Mouse (Mus musculus): ENCODE data around the gene Sgk2.

Gene Sgk2

DNA sequence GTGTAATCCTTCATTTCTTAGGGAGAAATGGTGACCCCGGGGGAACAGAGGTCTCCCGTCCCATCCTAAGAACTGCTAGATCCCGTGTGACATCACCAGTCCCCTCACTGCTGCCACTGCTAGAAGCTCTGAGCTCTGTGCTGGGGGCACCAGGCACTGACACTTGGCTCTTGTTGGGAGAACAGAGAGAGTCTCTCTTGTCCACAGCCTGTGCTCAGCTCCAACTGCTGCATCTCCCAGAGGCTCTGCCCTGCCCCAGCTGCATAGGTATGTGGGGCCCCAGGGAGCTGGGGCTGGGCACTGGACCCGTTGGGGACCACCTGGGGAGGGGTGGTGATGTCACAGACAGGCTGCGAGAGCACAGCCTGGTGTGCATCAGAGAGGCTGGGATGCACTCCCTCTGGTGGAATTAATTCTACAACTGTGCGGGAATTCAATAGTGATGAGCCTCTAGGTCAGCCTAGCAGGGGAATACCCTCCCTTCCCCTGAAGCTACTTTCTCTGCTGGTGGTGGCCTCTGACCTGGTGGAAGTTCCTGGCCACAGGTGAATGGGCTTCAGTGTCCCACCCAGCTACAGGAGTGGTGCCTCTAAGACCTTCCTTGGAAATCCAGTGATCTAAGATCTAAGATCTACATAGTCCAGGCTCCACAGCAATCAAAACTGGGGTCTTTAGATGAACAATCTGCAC is 4.4 kb downstream of the Sgk2 start:
- DNase-seq (ENCODE audit: low spot score in 2 of 2) = no peak

DNA sequence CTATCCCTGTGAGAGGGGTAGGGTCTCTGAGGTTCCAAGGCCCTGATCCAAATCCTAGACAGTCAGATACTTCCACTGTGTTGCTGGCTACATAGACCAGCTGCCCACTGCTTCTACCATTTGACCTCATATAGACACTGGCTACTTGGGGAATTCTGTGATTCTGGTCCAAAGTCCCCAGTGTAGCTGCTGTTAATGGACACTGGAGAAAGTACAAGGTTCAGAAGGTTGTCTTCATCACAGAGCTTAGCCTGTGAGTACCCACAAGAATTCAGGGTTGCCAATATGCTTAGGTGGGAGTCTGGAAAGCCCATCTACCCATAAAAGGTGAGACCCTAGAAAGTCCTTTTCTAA is 4.9 kb downstream of the Sgk2 start:
- no peak for DNase-seq (ENCODE audit: low spot score in 2 of 2)

DNA sequence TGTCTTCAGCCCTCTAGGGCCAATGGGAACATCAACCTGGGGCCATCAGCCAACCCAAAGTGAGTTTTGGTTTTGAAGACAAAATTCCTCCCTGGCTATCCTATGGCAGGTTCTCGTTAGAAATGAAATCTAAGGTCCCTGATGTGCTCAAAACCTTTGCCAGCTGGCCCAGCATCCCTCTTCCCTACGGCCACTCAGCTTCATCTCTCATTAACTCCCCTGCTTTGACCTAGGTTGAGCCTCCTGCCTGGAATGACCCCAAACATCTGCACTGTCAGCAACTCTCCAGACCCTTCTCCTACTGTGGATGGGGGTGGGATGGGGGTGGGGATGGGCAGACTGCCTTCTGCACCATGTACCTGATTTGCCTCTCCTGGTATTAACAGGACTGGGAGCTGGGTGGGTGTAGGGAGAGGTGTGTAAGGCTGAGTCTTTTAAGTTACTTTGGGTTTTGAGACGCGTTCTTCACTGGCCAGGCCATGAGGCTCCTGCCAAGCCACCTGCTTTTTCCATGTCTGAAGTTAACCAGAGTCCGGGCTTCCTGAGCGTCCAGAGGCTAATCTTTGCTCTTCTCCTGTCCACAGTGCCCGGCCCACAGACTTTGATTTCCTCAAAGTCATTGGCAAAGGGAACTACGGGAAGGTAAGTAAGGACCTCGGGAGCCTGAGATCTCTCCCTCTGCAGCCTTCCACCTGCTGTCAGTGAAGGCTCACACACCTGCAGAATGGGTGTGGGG is 6.9 kb downstream of the Sgk2 start:
- no peak for DNase-seq (ENCODE audit: low spot score in 2 of 2)

DNA sequence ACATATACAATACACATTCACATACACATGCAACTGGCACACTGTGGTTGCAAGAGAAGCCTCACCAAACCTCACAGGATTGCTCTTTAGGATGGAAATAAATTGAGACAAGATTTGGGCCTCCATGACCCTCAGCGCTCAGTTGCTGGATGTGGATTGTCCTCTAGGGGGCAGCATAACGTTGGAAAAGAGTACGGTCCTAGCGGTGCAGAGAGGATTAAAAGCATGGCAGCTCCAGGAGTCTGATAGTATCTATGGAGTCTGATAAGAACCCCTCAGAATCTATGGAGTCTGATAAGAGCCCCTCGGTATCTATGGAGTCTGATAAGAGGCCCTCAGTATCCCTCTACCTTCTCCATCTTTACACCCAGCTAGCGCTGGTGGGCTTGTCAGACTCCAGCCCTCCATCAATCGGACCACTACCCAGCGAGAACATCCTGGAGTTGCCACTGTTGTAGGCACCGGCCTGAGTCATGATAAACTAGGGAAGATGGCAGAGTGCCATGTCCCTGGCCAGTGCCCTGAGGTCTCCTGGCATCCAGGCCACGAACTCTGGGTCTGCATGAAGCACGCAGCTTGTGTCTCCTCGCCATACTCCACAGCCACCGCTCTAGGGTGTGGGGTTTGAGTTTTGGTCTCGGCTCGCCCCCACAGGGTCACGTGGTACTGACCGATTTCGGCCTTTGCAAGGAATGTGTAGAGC is 11.5 kb downstream of the Sgk2 start:
- DNase-seq (ENCODE audit: low spot score in 2 of 2) = peak; percentile 22 to 39

DNA sequence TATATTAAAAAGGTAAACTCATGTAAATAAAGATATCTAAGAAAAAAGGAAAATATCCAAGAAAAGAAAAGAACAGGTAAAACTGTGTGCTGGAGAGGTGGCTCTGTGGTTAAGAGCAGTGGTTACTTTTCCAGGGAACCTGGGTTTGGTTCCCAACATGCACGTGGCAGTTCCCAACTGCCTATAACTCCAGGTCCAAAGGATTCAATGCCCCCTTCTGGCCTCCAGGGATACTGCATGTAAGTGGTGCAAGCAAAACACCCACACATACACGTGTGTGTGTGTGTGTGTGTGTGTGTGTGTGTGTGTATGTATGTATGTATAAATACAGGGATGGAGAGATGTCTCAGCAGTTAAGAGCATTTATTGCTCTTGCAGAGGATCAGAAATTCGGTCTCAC is 12.6 kb downstream of the Sgk2 start:
- no peak for DNase-seq (ENCODE audit: low spot score in 2 of 2)

DNA sequence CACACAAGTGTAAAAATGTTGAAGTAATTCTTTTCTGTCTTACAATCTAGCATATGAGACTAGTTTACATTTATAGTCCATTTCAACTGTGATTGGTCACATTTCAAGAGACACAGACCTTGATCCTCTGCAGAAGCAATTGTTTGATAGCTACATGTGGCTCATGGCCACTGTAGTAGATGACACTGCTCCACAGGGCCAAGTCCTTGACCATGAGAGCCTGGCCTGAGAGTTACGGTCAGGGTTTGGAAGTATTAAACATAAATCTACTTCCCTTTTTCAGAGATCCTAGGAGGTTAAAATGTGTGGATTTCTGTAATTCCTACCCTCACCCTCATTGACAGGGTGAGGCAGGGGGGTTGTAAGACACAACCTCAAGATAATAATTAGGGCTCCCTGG is 13.9 kb downstream of the Sgk2 start:
- DNase-seq (ENCODE audit: low spot score in 2 of 2) = no peak

DNA sequence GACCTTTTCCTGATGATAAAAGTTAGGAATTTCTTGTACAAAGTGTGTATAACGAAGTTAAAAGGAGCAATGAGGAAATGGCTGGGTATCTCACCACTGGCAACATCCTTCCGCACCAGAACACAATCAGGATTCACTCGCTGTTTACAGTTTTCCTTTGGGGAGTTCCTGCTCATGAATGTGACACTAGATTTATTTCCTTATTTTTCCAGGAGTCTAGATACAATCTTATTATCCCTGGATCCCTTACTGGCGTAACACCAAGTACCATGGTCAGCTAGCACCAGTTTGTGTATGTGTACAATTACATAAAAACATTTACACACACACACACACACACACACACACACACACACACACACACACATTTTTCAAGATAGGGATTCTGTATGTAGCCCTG is 20.2 kb downstream of the Sgk2 start:
- DNase-seq (ENCODE audit: low spot score in 2 of 2) = no peak

DNA sequence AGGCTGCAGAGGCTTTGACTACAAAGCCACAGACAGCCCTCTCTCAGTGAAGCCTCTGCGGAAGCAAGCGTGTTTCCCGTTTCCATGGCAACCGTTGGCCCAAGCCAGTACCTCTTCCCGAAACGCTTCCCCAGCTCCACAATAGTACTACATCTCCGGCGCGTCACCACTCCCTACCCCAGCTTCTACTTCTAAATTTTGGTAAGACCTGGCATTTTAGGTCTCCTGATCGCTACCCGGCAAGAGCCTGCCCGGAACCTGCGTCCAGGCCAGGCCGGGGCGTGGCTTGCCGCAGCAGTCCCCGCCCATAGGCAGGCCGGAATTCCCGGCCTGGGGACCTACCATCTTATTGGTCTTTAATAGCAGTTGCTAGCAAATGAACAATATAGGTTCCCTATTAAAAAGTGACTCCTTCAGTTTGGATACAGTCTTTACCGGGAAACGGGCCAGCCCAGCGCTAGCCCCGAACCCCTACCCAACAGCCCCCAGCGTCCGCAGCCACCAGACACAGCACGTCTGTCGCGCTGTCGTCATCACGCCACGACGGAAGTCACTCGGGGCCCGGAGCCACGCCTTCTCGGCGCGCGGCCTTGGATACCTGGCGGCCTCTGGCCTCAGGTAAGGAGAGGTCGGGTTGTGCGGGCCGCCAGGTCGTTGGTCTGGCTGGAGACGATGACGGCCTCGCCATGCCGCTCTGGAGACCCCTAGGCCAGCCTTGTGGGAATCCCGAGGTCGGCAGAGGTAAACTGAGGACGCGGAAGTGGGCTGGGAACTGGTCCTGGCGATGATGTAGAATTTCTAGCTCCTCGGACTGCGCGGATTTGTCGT is 30.0 kb downstream of the Sgk2 start, which contains the start of gene Ift52:
TSS of gene Ift52 (plus strand) at position 439 of the 828 bp plus-strand sequence.
- peak; percentile 88 to 91 for DNase-seq (ENCODE audit: low spot score in 2 of 2)

DNA sequence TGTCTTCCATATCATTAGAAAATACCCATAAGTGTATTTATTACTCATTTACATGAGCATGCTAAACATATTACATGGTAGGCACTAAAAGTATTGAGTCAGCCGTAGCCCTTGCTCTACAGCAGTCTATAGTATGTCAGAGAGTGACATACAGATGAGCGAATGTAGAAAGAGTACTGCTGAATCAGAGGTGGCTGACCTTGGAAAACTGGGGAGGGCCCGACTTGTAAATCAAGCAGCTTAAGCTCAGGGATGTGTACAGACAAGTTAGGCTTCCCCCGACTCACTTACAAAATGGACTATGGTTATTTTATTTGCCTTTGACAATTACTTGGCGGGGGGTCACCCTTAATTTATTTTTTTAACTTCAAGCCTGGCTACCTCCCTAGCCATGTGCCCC is 44.2 kb downstream of the Sgk2 start:
- DNase-seq (ENCODE audit: low spot score in 2 of 2) = no peak

DNA sequence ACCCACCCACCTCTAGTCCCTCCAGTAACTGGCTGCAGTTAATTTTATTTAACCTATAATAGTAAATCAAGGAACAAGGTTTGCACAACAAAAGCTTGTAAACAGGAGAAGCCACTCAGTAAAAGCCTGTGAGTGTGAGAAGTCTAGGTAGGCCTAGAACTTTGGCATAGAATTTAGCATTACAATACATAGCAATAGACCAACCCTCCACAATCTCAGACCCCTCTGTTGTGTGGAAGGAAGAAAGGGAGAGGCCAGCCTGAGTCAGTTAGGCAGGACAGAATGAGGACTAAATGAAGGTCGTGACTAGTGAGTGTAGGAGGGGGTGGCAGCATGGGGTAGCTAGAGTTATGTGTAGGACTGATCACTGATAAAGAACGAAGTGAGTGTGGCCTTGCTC is 44.6 kb downstream of the Sgk2 start:
- no peak for DNase-seq (ENCODE audit: low spot score in 2 of 2)

DNA sequence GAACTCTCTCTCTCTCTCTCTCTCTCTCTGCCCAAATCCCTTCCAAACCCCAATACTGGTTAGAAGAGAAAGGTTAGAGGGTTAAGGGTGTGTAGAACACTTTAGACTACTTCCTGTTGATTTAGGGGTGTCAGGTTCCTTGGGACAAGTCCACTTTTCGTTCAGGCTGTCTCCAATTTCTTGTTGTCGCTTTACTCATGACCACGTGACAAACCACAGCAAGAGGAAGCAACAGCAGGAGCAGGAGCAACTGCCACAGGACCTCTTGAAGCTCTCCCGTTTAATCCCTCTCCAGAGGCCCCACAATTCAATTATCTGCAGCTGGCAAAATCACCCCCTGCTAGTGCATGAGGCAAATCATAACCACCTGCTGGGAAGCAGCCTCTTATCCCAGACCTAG is 45.5 kb downstream of the Sgk2 start:
- DNase-seq (ENCODE audit: low spot score in 2 of 2) = no peak

DNA sequence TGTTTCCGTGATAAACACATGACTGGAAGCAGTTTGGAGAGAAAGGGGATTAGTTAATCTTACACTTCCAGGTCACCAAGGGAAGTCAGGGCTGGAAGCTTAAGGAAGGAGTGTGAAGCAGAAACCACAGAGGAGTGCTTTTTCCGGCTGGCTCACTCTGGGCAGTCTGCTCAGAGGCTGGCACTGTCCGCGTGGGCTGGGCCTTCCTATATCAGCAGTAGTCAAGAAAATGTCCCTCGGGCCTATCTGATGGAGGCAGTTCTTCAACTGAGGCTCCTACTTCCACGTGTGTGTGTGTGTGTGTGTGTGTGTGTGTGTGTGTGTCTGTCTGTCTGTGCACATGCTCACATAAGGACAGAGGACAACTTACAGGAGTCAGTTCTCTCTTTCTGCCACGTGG is 52.8 kb downstream of the Sgk2 start:
- no peak for DNase-seq (ENCODE audit: low spot score in 2 of 2)

DNA sequence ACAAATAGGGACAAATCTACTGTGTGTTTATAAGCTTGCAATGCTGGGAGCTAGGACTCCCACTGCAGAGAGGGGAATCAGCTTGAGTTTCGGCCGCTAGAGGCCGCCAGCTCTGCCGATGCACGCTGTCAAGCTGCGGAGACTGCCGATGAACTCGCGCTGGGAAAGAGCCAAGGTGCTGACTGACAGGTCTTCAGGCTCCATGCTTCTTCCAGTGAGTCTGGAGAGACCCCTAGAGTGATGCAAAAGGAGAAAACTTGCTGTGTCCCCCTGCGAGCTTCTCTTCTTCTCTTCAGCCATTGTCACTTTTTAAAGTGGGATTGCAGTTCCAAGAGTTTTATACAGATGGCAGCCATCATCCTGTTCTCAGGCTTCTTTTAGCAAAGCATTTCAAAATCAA is 61.0 kb downstream of the Sgk2 start:
- DNase-seq (ENCODE audit: low spot score in 2 of 2) = peak; percentile 50 to 57

DNA sequence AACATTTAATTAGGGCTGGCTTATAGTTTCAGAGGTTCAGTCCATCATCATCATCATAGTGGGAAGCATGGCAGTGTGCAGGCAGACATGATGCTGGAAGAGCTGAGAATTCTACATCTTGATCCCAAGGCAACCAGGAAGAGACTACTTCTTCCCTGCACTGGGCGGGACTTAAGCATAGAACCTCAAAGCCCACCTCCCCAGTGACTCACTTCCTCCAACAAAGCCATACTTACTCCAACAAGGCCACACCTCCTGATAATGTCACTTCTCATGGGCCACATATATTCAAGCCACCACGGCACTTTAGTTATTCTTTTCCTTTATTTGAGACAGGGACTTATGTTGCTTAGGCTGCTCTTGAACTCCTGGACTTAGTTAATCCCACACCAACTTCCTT is 62.0 kb downstream of the Sgk2 start:
- DNase-seq (ENCODE audit: low spot score in 2 of 2) = no peak

DNA sequence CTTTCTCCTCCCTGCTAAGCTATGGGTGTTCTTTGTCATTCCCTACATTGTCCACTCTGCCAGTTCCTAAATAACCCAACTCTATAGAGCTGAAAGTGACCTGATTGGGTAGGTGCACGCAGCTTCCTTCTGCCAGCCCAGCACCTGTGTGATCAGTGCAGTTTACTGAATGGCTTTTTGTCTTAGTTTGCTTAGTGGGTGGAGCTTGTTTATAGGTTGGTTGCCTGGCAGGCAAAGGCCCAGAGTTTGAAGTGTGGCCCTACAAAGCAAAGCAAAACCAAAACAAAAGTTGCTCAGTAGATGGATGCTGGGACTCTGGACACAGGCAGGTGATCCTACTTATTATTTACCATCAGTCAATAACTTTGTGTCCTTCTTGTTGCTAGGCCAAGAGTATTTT is 64.6 kb downstream of the Sgk2 start:
- DNase-seq (ENCODE audit: low spot score in 2 of 2) = no peak

DNA sequence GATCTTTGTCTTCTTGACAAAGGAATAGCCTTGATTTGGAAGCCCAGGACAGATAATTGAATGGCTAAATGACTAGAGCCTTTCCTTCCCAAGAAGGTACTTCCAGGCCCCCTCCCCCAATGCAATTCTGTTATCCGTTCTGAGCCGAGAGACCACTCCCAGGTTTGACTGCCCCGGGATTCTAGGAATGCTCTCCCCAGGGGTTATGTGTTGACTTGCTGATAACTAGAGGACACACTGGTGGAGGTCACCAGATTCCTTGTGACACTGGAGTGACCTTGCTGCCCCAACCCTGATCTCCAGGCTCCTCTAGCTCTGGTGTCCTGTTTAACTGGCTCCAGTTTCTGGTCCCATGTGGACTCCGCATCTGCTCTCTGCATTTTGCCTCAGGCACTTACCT is 65.0 kb downstream of the Sgk2 start:
- no peak for DNase-seq (ENCODE audit: low spot score in 2 of 2)

DNA sequence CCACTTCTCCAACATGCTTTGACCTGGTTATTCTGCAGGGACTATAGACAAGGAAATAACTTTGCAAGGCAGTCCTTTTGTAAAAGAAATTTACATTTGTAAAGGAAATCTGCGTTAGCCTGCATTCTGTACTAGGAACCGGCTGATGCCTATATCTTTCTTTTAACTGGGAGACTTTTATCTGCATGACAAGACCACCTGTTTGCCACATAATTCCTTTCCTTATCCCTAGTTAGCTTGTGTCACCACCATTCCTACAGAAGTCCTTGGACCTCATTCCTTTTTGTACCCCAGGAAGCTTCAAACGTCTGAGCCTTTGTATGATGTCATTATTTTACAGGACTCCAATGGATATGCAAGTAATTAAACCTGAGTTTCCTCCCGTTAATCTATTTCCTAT is 65.7 kb downstream of the Sgk2 start:
- no peak for DNase-seq (ENCODE audit: low spot score in 2 of 2)

DNA sequence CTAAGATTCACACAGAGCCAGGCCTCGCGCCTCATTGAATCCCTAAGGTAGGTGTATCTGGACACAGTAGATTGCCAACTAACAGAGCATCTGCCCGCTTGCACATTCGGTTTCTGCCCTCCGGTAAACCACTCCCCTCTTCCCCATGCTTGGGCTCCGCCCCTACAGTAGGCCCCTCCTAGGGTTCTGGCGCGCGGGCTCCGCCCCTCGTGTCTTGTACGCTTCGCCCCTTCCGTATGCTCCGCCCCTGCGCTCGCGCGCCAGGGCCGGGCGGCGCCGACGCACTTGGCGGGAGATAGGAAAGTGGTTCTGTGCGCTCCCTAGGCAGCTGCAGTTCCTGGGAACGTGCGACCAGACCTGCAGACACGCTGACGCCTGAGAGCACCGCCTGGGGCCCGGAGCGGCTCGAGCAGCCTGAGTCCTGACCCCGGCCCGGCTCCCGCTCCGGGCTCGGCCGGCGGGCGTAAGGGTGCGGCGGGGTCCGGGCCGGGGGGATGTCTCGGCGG is 67.3 kb downstream of the Sgk2 start, which contains the start of gene Mybl2:
TSS of gene Mybl2 (plus strand) at position 353 of the 506 bp plus-strand sequence.
- DNase-seq (ENCODE audit: low spot score in 2 of 2) = peak; percentile 47 to 66

DNA sequence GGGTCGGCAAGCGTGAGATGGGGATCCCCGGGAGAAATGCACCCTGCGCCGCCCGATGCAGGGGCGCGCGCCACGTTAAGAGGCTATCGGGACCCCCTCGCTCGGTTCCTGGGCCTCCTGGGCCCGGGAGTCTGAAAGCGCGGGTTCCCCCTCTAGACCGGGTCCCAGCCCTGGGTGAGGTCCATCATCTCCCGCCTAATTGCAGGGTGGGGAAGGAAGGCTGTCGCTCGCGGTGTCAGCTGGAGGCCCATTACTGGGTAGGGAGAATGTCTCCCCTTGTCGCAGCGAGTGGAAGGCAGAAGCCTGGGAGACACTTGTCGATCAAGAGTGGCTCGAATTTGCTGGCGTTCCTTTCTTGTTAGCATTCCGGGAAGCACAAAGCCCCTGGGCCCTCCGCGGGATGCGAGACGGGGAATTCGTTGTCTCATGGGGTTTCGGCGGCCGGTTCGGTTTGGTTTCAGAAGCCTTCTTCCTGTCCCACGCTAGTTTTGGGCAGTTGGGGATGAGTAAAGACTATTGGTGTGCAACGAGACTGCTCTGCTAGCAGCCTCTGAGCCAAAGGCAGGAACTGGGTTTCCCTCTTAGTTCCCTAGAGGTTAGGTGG is 67.9 kb downstream of the Sgk2 start:
- DNase-seq (ENCODE audit: low spot score in 2 of 2) = no peak

DNA sequence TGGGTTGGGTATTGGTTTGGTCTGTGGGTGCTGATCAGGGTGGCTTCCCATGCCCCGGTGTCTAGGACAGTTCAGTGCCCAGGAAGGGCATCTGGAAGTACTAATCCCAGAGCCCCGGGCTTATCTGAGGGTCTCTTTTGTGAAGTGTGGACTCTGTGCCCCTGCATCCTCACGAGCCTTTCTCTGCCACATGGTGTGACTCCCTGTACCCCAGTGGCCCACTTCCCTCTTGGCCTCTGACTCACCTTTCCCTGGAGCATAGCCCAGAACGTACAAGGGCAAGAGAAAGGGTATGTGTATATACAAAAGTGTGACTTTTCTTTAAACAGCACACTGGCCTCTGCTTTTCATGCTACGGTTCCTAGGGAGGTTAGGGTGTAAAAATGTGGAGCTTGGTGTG is 68.6 kb downstream of the Sgk2 start:
- no peak for DNase-seq (ENCODE audit: low spot score in 2 of 2)

DNA sequence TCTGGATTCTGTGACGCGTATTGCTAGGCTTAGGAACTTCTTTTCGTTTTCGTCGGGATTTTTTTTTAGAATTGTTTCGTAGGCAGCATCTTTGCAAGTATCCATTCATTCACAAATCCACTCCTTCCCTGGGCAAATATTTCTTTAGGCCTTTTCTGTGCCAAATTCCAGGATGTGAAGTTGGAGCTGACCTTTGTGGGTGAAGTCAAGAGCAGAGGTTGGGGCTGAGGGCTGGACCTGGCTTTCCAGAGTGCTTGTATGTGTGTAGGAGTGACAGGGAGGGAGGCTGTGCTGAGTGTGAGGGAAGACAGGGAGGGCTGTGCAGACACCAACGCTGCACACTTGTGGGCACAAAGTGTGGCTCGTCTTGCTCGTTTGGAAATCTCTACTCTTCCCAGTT is 69.5 kb downstream of the Sgk2 start:
- DNase-seq (ENCODE audit: low spot score in 2 of 2) = no peak

Measured in frontal cortex, postnatal 25 days (tissue).